Mouse (Mus musculus): ENCODE data around the gene Slc22a1.

DNA sequence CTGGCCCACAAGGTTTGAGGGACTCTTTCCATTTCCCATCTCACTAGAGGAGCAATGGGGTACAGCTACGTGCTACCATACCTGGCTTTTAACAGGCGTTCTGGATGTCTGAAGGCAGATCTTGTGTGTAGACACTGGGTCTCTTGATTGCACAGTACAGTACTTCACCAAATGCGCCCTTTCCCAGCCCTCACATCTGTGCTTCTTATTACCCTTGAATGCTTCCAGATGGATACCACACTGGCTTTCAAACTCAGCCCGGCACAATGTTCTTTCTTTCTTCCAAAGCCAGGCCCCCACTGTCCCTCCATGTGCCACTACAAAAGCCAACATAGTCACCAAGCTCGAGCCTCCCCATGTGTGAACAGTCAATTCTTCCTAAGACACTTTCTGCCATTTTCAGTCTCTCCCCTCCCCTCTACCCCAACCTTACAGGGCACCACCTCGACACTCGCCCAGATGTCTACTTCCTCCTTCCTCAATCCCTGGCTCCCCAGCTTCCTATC, 3.3 kb downstream of the Slc22a1 start:
- no peak for TF ChIP-seq CTCF (IDR thresholded peaks at IDR 0.05)
- TF ChIP-seq EP300 (IDR thresholded peaks at IDR 0.05): no peak
